Mouse (Mus musculus): ENCODE data around the gene Gm40193. TPM values are rescaled to one million over a fixed set of nuclear protein-coding genes. Genes with fewer than 3 reads are reported as not detected.
"Not testable (repeated sequence)": the region's sequence is repeated elsewhere in the genome, so short reads cannot be mapped to it uniquely, and the experiment has no call there.

The Gm40193 gene
- polyA plus RNA-seq, 1 experiment from 2014 or later = not detected

DNA sequence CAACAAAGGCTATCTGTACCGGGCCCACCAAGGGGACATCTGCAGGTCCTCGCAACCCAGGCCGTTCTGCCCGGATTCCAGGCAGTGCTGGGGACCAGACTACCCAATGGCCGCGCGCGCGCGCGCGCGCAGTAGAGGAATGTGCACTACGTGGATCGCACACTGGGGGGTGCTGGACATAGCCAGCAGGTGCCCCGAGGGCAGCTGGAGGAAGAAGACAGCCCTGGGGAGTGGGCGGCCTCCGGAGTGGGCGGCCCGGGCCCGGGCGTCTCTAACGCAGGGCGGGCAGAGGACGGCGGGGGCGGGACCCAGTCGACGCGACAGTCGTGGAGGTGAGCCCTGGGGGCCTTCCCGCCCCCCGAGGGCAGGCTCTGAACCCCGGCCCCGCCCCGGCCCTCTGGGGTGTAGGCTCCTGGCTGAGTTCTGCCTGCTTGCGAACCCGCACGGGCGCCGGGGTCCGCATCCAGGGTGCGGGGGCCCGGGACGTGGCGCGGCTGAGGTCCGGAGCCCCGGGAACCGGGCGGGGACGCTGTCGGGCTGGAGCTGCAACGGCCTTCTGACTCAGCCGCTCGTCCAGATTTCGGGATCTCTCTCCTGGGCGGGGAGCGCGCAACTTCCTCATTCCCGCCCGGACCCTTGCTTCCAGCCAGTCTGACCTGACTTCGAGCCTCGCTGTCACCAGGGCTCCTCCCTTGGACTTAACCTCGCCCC, 7.3 kb upstream of the Gm40193 start, which contains the start of gene Pld2:
Gene Pld2, plus strand, starts transcription at position 188 of the 711 bp plus-strand sequence.
- no peaks in the 10 kb centered on the region for H3K9me3 ChIP-seq (replicated peaks)
- peak within 1 kb of the TSS; percentile 75 for H3K27ac ChIP-seq (replicated peaks)
- H3K4me3 ChIP-seq (replicated peaks) = peak within 1 kb of the TSS; percentile 67
- H3K9ac ChIP-seq (replicated peaks) = peak within 1 kb of the TSS; percentile 67
- no peaks in the 10 kb centered on the region; the same call in none of the 2 replicates for H3K27me3 ChIP-seq (replicated peaks)
- peaks cover 3% of the 10 kb centered on the region; the same call in 1 of the 2 replicates for H3K36me3 ChIP-seq
- under 1% methylated on average over 60 of the region's 65 CpGs for WGBS
- peak; percentile 90 for ATAC-seq (ENCODE audit: low FRiP score)
- H3K4me1 ChIP-seq = peaks cover 19% of the 10 kb centered on the region
- H3K4me2 ChIP-seq = peak within 1 kb of the TSS; percentile 82

DNA sequence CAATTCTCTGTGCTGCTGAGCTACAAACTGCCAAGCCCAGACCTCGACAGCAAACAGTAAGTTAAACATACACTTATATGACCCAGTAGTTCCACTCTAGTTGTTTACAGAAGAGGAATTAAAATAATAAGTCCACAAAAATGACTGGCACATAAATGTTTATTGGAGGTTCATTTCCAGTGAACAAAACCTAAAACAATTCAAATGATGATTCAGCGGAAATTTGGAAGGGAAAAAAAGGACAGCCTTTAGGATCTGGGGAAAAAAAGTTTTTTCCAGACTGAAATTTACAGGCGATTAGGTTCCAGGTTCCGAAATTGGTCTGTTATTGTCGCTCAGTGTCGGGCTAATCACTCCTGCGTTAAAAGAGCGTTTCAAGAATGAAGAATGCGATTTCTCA, 6.7 kb upstream of the Gm40193 start:
- Histone ChIP-seq H3K4me3 (replicated peaks) (peak overlapping the region; percentile 67), H3K4me2 (peak overlapping the region; percentile 82), H3K9ac (replicated peaks) (peak overlapping the region; percentile 67), H3K4me1 (peaks cover 19% of the 10 kb centered on the region), H3K27me3 (replicated peaks) (no peaks in the 10 kb centered on the region; the same call in none of the 2 replicates), H3K36me3 (peaks cover 3% of the 10 kb centered on the region; the same call in 1 of the 2 replicates), H3K27ac (replicated peaks) (peak overlapping the region; percentile 75; the same call in 1 of the 2 replicates), H3K9me3 (replicated peaks) (no peaks in the 10 kb centered on the region)
- ATAC-seq (ENCODE audit: low FRiP score) = no peak
- WGBS = 14% methylated on average over 9 of the region's 9 CpGs

- Histone ChIP-seq H3K4me1 (peaks cover 12% of the 10 kb centered on the region), H3K36me3 (peaks cover 30% of the 10 kb centered on the region)
- not testable (repeated sequence) for H3K9ac ChIP-seq (replicated peaks); H3K4me2 ChIP-seq; H3K9me3 ChIP-seq (replicated peaks); ATAC-seq (ENCODE audit: low FRiP score); H3K27ac ChIP-seq (replicated peaks); H3K27me3 ChIP-seq (replicated peaks); H3K4me3 ChIP-seq (replicated peaks)
- WGBS = 82% methylated on average over 2 of the region's 2 CpGs
Observed at GRCm38 (mm10) chr11:70531065-70531464, 1.7 kb downstream of the Gm40193 start.

- ATAC-seq (ENCODE audit: low FRiP score) = no peak
- Histone ChIP-seq H3K4me1 (peaks cover 20% of the 10 kb centered on the region), H3K36me3 (peaks cover 30% of the 10 kb centered on the region), H3K9me3 (replicated peaks) (no peaks in the 10 kb centered on the region), H3K27ac (replicated peaks) (no peak overlapping the region), H3K9ac (replicated peaks) (no peak overlapping the region), H3K4me3 (replicated peaks) (no peak overlapping the region), H3K4me2 (no peak overlapping the region), H3K27me3 (replicated peaks) (no peaks in the 10 kb centered on the region)
- WGBS = 90% methylated on average over 7 of the region's 7 CpGs
Observed at GRCm38 (mm10) chr11:70528610-70529009, 4.1 kb downstream of the Gm40193 start.

DNA sequence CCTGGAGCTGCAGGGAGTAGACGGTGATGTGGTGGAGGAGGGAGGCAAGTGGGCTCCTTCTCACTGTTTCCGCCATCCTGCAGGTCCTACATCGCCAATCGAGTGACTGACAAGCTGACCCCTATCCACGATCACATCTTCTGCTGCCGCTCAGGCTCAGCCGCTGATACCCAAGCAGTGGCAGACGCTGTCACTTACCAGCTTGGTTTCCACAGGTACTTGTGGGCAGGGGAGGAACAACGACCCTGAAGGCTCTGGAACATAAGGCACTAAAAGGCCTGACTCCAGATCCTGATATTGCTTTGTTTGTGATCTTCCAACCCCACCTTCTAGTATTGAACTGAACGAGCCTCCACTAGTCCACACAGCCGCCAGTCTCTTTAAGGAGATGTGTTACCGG, 6.5 kb downstream of the Gm40193 start:
- H3K36me3 ChIP-seq = peaks cover 30% of the 10 kb centered on the region
- no peaks in the 10 kb centered on the region for H3K27me3 ChIP-seq (replicated peaks)
- no peaks in the 10 kb centered on the region for H3K9me3 ChIP-seq (replicated peaks)
- H3K4me2 ChIP-seq = peak overlapping the region; percentile 86
- no peak for ATAC-seq (ENCODE audit: low FRiP score)
- 92% methylated on average over 12 of the region's 12 CpGs for WGBS
- no peak overlapping the region for H3K27ac ChIP-seq (replicated peaks)
- peaks cover 20% of the 10 kb centered on the region for H3K4me1 ChIP-seq
- peak overlapping the region; percentile 66 for H3K9ac ChIP-seq (replicated peaks)
- peak overlapping the region; percentile 69 for H3K4me3 ChIP-seq (replicated peaks)

DNA sequence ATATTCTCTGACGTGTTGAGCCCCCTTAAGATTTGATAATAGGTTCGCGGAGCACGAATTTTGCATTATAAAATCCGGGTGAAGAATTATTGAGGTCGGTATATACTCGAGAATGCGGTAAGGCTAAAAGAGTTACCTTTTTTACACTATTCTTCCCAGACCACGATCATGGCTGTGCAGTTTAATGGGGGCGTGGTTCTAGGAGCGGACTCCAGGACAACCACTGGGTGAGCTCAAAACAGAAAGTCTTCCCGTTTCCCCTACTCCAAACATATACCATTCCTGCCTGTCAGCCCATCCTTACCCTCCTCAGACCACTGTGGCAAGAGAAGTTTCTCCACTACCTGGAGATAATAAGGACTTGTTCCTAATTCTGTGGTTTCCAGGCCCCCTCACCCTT, 7.0 kb downstream of the Gm40193 start:
- peaks cover 20% of the 10 kb centered on the region for H3K4me1 ChIP-seq
- H3K9ac ChIP-seq (replicated peaks) = peak overlapping the region; percentile 66
- H3K9me3 ChIP-seq (replicated peaks) = no peaks in the 10 kb centered on the region
- peak; percentile 29; the same call in 1 of the 2 replicates for ATAC-seq (ENCODE audit: low FRiP score)
- WGBS = 4% methylated on average over 12 of the region's 12 CpGs
- peak overlapping the region; percentile 69 for H3K4me3 ChIP-seq (replicated peaks)
- peak overlapping the region; percentile 86 for H3K4me2 ChIP-seq
- peak overlapping the region; percentile 69 for H3K27ac ChIP-seq (replicated peaks)
- peaks cover 30% of the 10 kb centered on the region for H3K36me3 ChIP-seq
- no peaks in the 10 kb centered on the region for H3K27me3 ChIP-seq (replicated peaks)

GRCm38 (mm10) chr11:70525184-70525678, 7.5 kb downstream of the Gm40193 start, which contains the start of gene Psmb6:
Psmb6 (plus strand) TSS chr11:70525367.
- H3K27me3 ChIP-seq (replicated peaks) = no peaks in the 10 kb centered on the region
- ATAC-seq (ENCODE audit: low FRiP score) = peak; percentile 94
- peak within 1 kb of the TSS; percentile 69 for H3K4me3 ChIP-seq (replicated peaks)
- peaks cover 23% of the 10 kb centered on the region for H3K4me1 ChIP-seq
- H3K9ac ChIP-seq (replicated peaks) = peak within 1 kb of the TSS; percentile 66
- peak within 1 kb of the TSS; percentile 86 for H3K4me2 ChIP-seq
- under 1% methylated on average over 25 of the region's 26 CpGs for WGBS
- H3K27ac ChIP-seq (replicated peaks) = peak within 1 kb of the TSS; percentile 69
- H3K9me3 ChIP-seq (replicated peaks) = no peaks in the 10 kb centered on the region
- peaks cover 30% of the 10 kb centered on the region for H3K36me3 ChIP-seq

DNA sequence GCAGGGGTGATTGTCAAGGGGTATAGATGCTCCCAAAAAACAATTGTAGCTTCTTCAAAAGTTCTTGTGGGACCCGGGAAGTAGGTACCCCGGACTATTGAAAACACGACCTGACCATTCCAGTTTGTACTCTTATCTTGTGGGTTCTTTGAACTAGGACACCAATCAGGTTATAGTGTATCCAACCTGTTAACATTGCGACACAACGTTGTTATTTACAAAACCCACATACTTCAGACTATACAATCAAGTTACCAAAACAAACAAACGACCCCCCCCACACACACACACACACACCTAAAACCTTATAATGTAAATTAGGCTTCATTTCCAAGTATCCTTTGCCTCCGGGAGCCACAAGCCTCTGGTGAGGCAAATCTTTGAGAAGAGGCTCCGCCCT, 8.0 kb downstream of the Gm40193 start:
- 0 out of 2 replicates have a peak, but pooled peaks have one; percentile 3 for ATAC-seq (ENCODE audit: low FRiP score)
- Histone ChIP-seq H3K36me3 (peaks cover 30% of the 10 kb centered on the region), H3K4me2 (peak overlapping the region; percentile 86), H3K9me3 (replicated peaks) (no peaks in the 10 kb centered on the region), H3K4me3 (replicated peaks) (peak overlapping the region; percentile 69), H3K4me1 (peaks cover 27% of the 10 kb centered on the region), H3K27me3 (replicated peaks) (0 out of 2 replicates have a peak, but pooled peaks cover under 1% of the 10 kb centered on the region), H3K9ac (replicated peaks) (peak overlapping the region; percentile 34; the same call in 1 of the 2 replicates), H3K27ac (replicated peaks) (no peak overlapping the region)
- 7% methylated on average over 8 of the region's 8 CpGs for WGBS

- ATAC-seq (ENCODE audit: low FRiP score); H3K9ac ChIP-seq (replicated peaks); H3K9me3 ChIP-seq (replicated peaks); H3K4me3 ChIP-seq (replicated peaks); H3K27me3 ChIP-seq (replicated peaks); H3K27ac ChIP-seq (replicated peaks); H3K4me2 ChIP-seq: not testable (repeated sequence)
- H3K36me3 ChIP-seq = peaks cover 20% of the 10 kb centered on the region
- WGBS = 89% methylated on average over 8 of the region's 8 CpGs
- H3K4me1 ChIP-seq = peaks cover 31% of the 10 kb centered on the region
Observed at GRCm38 (mm10) chr11:70523306-70523989, 9.3 kb downstream of the Gm40193 start.

- H3K4me3 ChIP-seq (replicated peaks) = peak overlapping the region; percentile 29
- H3K36me3 ChIP-seq = no peaks in the 10 kb centered on the region
- H3K9me3 ChIP-seq (replicated peaks) = no peaks in the 10 kb centered on the region
- H3K27ac ChIP-seq (replicated peaks) = peak overlapping the region; percentile 66
- peak overlapping the region; percentile 54 for H3K4me2 ChIP-seq
- 16% methylated on average over 41 of the region's 41 CpGs for WGBS
- H3K27me3 ChIP-seq (replicated peaks) = 0 out of 2 replicates have a peak, but pooled peaks cover 4% of the 10 kb centered on the region
- peak overlapping the region; percentile 42 for H3K9ac ChIP-seq (replicated peaks)
- peaks cover 14% of the 10 kb centered on the region for H3K4me1 ChIP-seq
- peak; percentile 56; the same call in 1 of the 2 replicates for ATAC-seq (ENCODE audit: low FRiP score)
Observed at GRCm38 (mm10) chr11:70520178-70520769, 12.5 kb downstream of the Gm40193 start.

DNA sequence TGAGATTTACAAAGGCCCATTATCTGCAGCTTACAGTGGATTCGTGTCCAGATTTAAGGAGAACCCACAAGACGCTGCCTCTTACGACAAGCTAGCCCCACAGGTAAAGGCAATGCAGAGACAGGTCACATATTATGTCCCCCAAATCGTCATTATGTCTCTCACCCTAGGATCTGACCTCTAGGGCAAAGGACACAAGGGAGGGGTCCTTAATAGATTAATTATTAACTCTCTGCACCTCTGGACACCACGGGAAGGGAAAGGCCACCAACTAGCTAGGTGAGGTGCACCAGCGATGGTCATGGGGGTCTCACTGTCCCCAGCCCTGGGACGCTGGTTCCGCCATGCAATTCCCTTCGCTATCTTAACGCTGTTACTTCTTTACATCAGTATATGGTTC, 13.8 kb downstream of the Gm40193 start, which contains the start of gene Gltpd2:
Gene Gltpd2, plus strand, starts transcription at position 274 of the 400 bp plus-strand sequence.
- Histone ChIP-seq H3K4me3 (replicated peaks) (peak within 1 kb of the TSS; percentile 29), H3K36me3 (no peaks in the 10 kb centered on the region), H3K4me1 (peaks cover 11% of the 10 kb centered on the region), H3K27ac (replicated peaks) (peak within 1 kb of the TSS; percentile 66), H3K9ac (replicated peaks) (peak within 1 kb of the TSS; percentile 42), H3K27me3 (replicated peaks) (0 out of 2 replicates have a peak, but pooled peaks cover 4% of the 10 kb centered on the region), H3K9me3 (replicated peaks) (no peaks in the 10 kb centered on the region), H3K4me2 (peak within 1 kb of the TSS; percentile 54)
- no peak for ATAC-seq (ENCODE audit: low FRiP score)
- WGBS = 80% methylated on average over 10 of the region's 10 CpGs

Data from neural tube, embryonic 15.5 days (tissue).